Mouse (Mus musculus): ENCODE results near the gene Srpk3.
"Not testable (repeated sequence)": the region's sequence is repeated elsewhere in the genome, so short reads cannot be mapped to it uniquely, and the experiment has no call there.

Gene Srpk3

GRCm38 (mm10) chrX:73774168-73774760, at the start of gene Srpk3:
Gene Srpk3 (plus strand): TSS chrX:73774405.
- no peak for DNase-seq (ENCODE audit: low read depth)

- DNase-seq (ENCODE audit: low read depth): no peak
These were observed 43.3 kb upstream of the Srpk3 start for GRCm38 (mm10) chrX:73730908-73731307.

- DNase-seq (ENCODE audit: low read depth): no peak
These were observed 36.0 kb upstream of the Srpk3 start for GRCm38 (mm10) chrX:73738155-73738554.

- no peak for DNase-seq (ENCODE audit: low read depth)
These were observed 35.1 kb upstream of the Srpk3 start for GRCm38 (mm10) chrX:73739151-73739550.

- DNase-seq (ENCODE audit: low read depth): not testable (repeated sequence)
These were observed 34.4 kb upstream of the Srpk3 start for GRCm38 (mm10) chrX:73739841-73740240.

GRCm38 (mm10) chrX:73744774-73745481, 29.3 kb upstream of the Srpk3 start:
- DNase-seq (ENCODE audit: low read depth): no peak

GRCm38 (mm10) chrX:73748977-73749376, 25.2 kb upstream of the Srpk3 start:
- no peak for DNase-seq (ENCODE audit: low read depth)

- no peak for DNase-seq (ENCODE audit: low read depth)
These were observed 17.7 kb upstream of the Srpk3 start, which contains the start of gene Plxnb3 for GRCm38 (mm10) chrX:73756334-73757140. Gene Plxnb3 (plus strand): TSS chrX:73757090.

- no peak for DNase-seq (ENCODE audit: low read depth)
These were observed 15.5 kb upstream of the Srpk3 start for GRCm38 (mm10) chrX:73758611-73759290.

- no peak for DNase-seq (ENCODE audit: low read depth)
These were observed 8.9 kb upstream of the Srpk3 start for GRCm38 (mm10) chrX:73765311-73765710.

- DNase-seq (ENCODE audit: low read depth): no peak
These were observed 6.9 kb upstream of the Srpk3 start for GRCm38 (mm10) chrX:73767267-73767666.

- DNase-seq (ENCODE audit: low read depth): no peak
These were observed 738 bp downstream of the Srpk3 start for GRCm38 (mm10) chrX:73774802-73775483.

GRCm38 (mm10) chrX:73782227-73782626, 8.0 kb downstream of the Srpk3 start:
- no peak for DNase-seq (ENCODE audit: low read depth)

- DNase-seq (ENCODE audit: low read depth): no peak
These were observed 11.5 kb downstream of the Srpk3 start for GRCm38 (mm10) chrX:73785666-73786065.

GRCm38 (mm10) chrX:73786364-73787224, 12.4 kb downstream of the Srpk3 start, which contains the start of the genes Idh3g and Ssr4:
Gene Idh3g (minus strand): TSS chrX:73786897.
Gene Ssr4 (plus strand): TSS chrX:73787028.
- DNase-seq (ENCODE audit: low read depth): peak; percentile 94

- DNase-seq (ENCODE audit: low read depth): no peak
These were observed 13.0 kb downstream of the Srpk3 start for GRCm38 (mm10) chrX:73787225-73787558.

- no peak for DNase-seq (ENCODE audit: low read depth)
These were observed 14.3 kb downstream of the Srpk3 start for GRCm38 (mm10) chrX:73788501-73788900.

GRCm38 (mm10) chrX:73793039-73793438, 18.8 kb downstream of the Srpk3 start:
- no peak for DNase-seq (ENCODE audit: low read depth)

GRCm38 (mm10) chrX:73793505-73793904, 19.3 kb downstream of the Srpk3 start:
- DNase-seq (ENCODE audit: low read depth): no peak

- no peak for DNase-seq (ENCODE audit: low read depth)
These were observed 23.3 kb downstream of the Srpk3 start for GRCm38 (mm10) chrX:73797511-73797910.

- peak; percentile 18 for DNase-seq (ENCODE audit: low read depth)
These were observed 24.3 kb downstream of the Srpk3 start for GRCm38 (mm10) chrX:73798502-73798901.
